ENCODE assay signal across 9 mouse cellular contexts in genomic region chr14:112895561-112895960, GRCm38 (mm10).
DNase-seq lines count a peak whose midpoint lies in the region; ATAC-seq and TF ChIP-seq lines count a peak whose summit lies in the region.
"Had no signal": no experiment of that assay in that cellular context is flagged by ENCODE, and none has a peak within 500 bp of the region (broad histone marks: within the 10 kb centered on the region; RNA-seq: fewer than 3 reads in every experiment).

No protein-coding gene starts in this region.

- TF ChIP-seq CTCF in layer of hippocampus, adult 2 months (conservative IDR thresholded peaks at IDR 0.05): peak; percentile 74

- H3K4me2 ChIP-seq in forebrain, embryonic 13.5 days: no peak overlapping the region

- ATAC-seq in cerebellum, adult (ENCODE audit: insufficient number of reproducible peaks, low FRiP score, low TSS enrichment): no peak
- peak; percentile 79; the same call in 1 of the 2 replicates for ATAC-seq in forebrain, embryonic 13.5 days
- no peak for ATAC-seq in granulocyte monocyte progenitor cell, adult 5-6 weeks (replicated peaks; ENCODE audit: poor library complexity, severe bottlenecking)

- no peak overlapping the region for H3K27ac ChIP-seq in layer of hippocampus, adult 2 months
- no peak overlapping the region for H3K27ac ChIP-seq in forebrain, embryonic 13.5 days

- no peaks in the 10 kb centered on the region for H3K4me1 ChIP-seq in forebrain, embryonic 13.5 days

- H3K27me3 ChIP-seq in forebrain, embryonic 13.5 days: no peaks in the 10 kb centered on the region

- no peaks in the 10 kb centered on the region for H3K9me3 ChIP-seq in forebrain, embryonic 13.5 days (replicated peaks)

- H3K36me3 ChIP-seq in forebrain, embryonic 13.5 days (ENCODE audit: poor library complexity, severe bottlenecking): no peaks in the 10 kb centered on the region

- 39% methylated on average over 2 of the region's 2 CpGs for WGBS in forebrain, embryonic 13.5 days

- peak; percentile 6 for DNase-seq in cerebellum, adult 9-10 months
- peak in 1 of 2 experiments; percentile 49 for DNase-seq in layer of hippocampus, adult 2 months (ENCODE audit: low spot score in 2 of 2)
- DNase-seq in layer of hippocampus, postnatal 36 days: no peak
- peak; percentile 56 for DNase-seq in MEL-GATA-1-ER (ENCODE audit: extremely low read depth, low read depth)
- DNase-seq in adrenal gland, postnatal 4 days (ENCODE audit: low spot score in 2 of 2): no peak
- DNase-seq: B cell, adult 2 months had no signal

- H3K4me3 ChIP-seq in layer of hippocampus, adult 2 months: no peak overlapping the region
- H3K4me3 ChIP-seq in forebrain, embryonic 13.5 days: no peak overlapping the region

- no peak overlapping the region for H3K9ac ChIP-seq in forebrain, embryonic 13.5 days

Comparison
In these comparisons a context has a peak if more than half of its experiments do, and no peak if none do; other contexts are left out.
1. DNase-seq: peak in cerebellum, adult 9-10 months (single experiment) and MEL-GATA-1-ER (single experiment); none in layer of hippocampus, postnatal 36 days (0 of 2) and adrenal gland, postnatal 4 days (0 of 2).